Mouse (Mus musculus): Measurements from ENCODE around the gene Alkbh1.
A peak's percentile ranks its signal among the peaks of the same experiment; 100 is the strongest.
"Not testable (repeated sequence)": the region's sequence is repeated elsewhere in the genome, so short reads cannot be mapped to it uniquely, and the experiment has no call there.

The Alkbh1 gene

GRCm38 (mm10) chr12:87443700-87444122 is at the start of gene Alkbh1, which contains the start of gene Slirp:
Gene Alkbh1 (minus strand): TSS chr12:87444017.
Gene Slirp (plus strand): TSS chr12:87443896.
- peak; percentile 92 for DNase-seq (ENCODE audit: low spot score)

GRCm38 (mm10) chr12:87488683-87489082 is 44.9 kb upstream of the Alkbh1 start:
- not testable (repeated sequence) for DNase-seq (ENCODE audit: low spot score)

GRCm38 (mm10) chr12:87482482-87482881 is 38.7 kb upstream of the Alkbh1 start:
- DNase-seq (ENCODE audit: low spot score), result not testable (repeated sequence)

- DNase-seq (ENCODE audit: low spot score), result no peak
These were observed 30.9 kb upstream of the Alkbh1 start for GRCm38 (mm10) chr12:87474756-87475155.

GRCm38 (mm10) chr12:87471964-87472786 is 28.4 kb upstream of the Alkbh1 start, which contains the start of gene Snw1:
Gene Snw1 (minus strand): TSS chr12:87472274.
- peak; percentile 96 for DNase-seq (ENCODE audit: low spot score)

GRCm38 (mm10) chr12:87471421-87471963 is 27.7 kb upstream of the Alkbh1 start:
- DNase-seq (ENCODE audit: low spot score), result peak; percentile 67

GRCm38 (mm10) chr12:87470263-87471136 is 26.7 kb upstream of the Alkbh1 start:
- no peak for DNase-seq (ENCODE audit: low spot score)

GRCm38 (mm10) chr12:87464678-87465297 is 21.0 kb upstream of the Alkbh1 start:
- DNase-seq (ENCODE audit: low spot score), result no peak

GRCm38 (mm10) chr12:87449456-87449855 is 5.6 kb upstream of the Alkbh1 start:
- DNase-seq (ENCODE audit: low spot score), result no peak

- DNase-seq (ENCODE audit: low spot score), result no peak
These were observed 394 bp upstream of the Alkbh1 start for GRCm38 (mm10) chr12:87444211-87444610.

GRCm38 (mm10) chr12:87443115-87443699 is 610 bp downstream of the Alkbh1 start:
- no peak for DNase-seq (ENCODE audit: low spot score)

GRCm38 (mm10) chr12:87442177-87443114 is 1.4 kb downstream of the Alkbh1 start:
- DNase-seq (ENCODE audit: low spot score), result no peak

GRCm38 (mm10) chr12:87428885-87429284 is 14.9 kb downstream of the Alkbh1 start:
- DNase-seq (ENCODE audit: low spot score), result no peak

- DNase-seq (ENCODE audit: low spot score), result no peak
These were observed 15.5 kb downstream of the Alkbh1 start for GRCm38 (mm10) chr12:87428295-87428694.

GRCm38 (mm10) chr12:87426354-87427031 is 17.3 kb downstream of the Alkbh1 start:
- no peak for DNase-seq (ENCODE audit: low spot score)

- DNase-seq (ENCODE audit: low spot score), result no peak
These were observed 19.3 kb downstream of the Alkbh1 start for GRCm38 (mm10) chr12:87424516-87424915.

- no peak for DNase-seq (ENCODE audit: low spot score)
These were observed 20.1 kb downstream of the Alkbh1 start for GRCm38 (mm10) chr12:87423700-87424099.

GRCm38 (mm10) chr12:87421708-87422507 is 21.9 kb downstream of the Alkbh1 start:
- DNase-seq (ENCODE audit: low spot score), result no peak

- no peak for DNase-seq (ENCODE audit: low spot score)
These were observed 23.8 kb downstream of the Alkbh1 start for GRCm38 (mm10) chr12:87419974-87420485.

Data from lung, postnatal 25 days (tissue).